Mouse (Mus musculus) heart, postnatal 36 days (tissue): ENCODE measurements at regions not wholly inside any gene's neighbourhood (a gene's known extent, or its start where the extent isn't known, plus 50 kb on each side); places are given as distances from the start of the nearest gene placed in this dataset.
A peak's percentile ranks its signal among the peaks of the same experiment; 100 is the strongest.

Source experiments
- DNase-seq, 2 experiments: peaks; one replicate each; pipeline ENCODE4 v3.0.0; 2021 to 2022
- intact Hi-C: fragments of 180-260 bp; cut with DNase I; formaldehyde crosslinking; loops from one replicate; pipeline ENCODE4 v1.15.1; 2025

DNA sequence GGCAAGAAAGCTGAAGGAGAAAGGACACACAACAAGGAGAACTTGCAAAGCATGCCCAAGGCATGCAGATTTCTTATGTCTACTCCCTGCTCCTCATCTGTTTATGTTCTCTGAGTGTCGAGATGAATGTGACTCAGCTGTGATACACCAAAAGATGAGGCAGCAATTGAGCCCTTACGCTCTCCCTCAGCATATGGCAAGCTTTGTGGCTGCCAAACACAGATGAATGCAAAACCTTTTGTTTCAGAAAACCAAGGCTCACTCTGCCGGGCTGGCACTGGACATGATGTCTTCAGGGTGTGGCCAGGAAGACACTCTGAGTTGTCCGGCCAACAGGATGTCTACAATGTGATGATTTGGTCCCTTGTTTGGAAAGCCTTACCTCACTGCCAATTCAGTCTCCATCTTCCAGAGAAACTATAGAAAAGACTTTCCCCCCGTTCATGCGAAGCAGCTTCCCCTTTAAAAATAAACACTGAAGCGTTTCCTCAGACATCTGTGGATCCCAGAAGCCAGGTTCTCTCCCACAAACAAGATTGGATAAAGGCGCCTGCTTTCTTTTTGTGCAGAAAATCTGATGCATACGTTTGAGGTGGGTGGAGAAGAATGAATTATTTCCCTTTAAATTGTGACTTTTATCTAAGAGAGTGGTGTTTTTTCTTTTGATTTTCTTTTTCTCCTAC, 171.5 kb downstream of the Tmx1 start:
- DNase-seq: no peak
- intact Hi-C loops: no loop called here

GRCm38 (mm10) chr12:70627638-70628037, 174.7 kb downstream of the Tmx1 start:
- no peak for DNase-seq
- intact Hi-C loops: no loop called here

DNA sequence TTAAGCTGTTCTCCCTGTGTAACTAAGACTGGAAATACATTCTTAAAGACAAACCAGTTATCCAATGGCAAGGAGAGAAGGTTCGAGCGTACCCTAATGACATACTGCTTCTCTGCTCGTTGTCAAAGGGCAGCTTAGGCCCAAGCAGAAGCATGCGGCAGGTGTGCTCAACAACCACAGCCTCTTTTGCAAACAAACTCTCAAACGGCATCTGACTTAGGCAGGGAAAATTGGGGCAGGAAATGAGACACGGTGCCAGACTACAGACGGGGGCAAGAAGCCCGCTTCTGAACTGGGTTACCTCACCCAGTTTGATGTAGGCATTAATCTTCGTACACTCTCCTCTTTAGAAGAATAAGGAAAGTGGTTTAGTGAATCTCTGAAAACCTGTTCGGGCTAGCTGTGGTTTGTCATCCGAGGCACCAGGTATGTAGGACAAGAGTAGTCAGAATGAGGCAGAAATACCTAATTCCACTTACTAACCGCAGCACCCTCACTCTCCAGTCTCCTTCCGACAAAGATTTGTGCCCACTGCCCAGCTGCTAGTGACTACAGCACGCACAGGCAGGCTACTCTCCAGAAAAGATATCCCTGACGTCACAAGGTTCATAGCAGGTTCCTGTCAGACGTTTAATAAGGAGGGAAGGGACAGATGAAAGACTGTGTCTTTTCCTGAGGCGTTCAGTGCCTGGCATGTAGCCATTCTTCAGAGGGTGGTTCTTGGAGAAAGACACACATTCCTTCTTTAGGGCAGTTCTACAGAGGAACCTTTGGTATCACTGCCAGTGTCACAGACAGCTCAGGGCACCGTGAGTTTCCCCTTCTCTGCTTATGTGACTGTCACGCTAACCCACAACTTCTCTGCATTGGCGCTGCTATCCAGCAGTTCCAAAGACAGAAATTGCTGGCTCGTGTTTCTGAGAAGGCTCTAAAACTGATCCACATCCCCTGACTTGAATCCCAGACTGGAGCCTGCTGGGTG, 175.8 kb downstream of the Tmx1 start:
- intact Hi-C loops: no loop called here

GRCm38 (mm10) chr12:70629371-70629770, 176.5 kb downstream of the Tmx1 start:
- DNase-seq: no peak
- intact Hi-C loops: no loop called here

More for the DNA sequence above, 175.8 kb downstream of the Tmx1 start:
- DNase-seq: no peak

GRCm38 (mm10) chr12:70631281-70631680, 178.4 kb downstream of the Tmx1 start:
- intact Hi-C loops: no loop called here
- DNase-seq: no peak

- DNase-seq: no peak
- intact Hi-C loops: no loop called here
Observed at GRCm38 (mm10) chr12:70633194-70633593, 180.3 kb downstream of the Tmx1 start.

DNA sequence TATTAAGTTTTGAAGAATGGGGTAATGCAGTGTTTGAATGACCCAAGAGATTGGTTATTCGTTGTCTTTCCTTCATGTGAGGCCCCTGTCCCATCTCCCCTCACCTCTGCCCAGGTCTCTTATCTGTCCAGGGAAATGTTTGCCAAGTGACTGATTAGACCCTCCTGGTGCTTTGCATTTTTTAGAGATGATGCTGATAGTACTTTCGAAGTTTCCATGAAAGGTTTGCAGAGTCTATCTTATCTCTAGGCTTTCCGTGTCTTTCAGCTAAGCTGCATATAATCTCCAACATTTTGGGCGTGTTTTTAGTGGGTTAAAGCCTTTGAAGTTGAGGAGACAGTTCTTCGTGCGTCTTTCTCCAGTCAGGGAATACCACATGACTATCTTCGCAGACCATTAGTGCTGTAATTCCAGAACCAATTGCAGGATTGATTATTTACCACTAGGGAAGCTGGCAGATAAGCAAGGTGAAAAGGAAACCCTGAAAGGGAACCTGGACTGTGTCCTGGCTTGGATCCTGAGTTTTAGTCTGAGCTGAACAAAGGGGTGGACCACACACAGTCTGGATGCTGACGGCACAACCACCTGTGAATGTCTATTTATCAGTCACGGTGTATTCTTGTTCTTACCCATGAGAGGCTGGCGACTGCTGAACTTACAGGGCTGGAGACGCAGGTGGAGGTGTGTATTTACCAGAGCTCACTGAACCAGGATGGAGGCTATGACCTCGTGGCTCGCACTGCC, 180.9 kb downstream of the Tmx1 start:
- no peak for DNase-seq
- intact Hi-C loops: no loop called here

- intact Hi-C loops: no loop called here
Observed at GRCm38 (mm10) chr12:70635997-70636396, 183.1 kb downstream of the Tmx1 start.

DNA sequence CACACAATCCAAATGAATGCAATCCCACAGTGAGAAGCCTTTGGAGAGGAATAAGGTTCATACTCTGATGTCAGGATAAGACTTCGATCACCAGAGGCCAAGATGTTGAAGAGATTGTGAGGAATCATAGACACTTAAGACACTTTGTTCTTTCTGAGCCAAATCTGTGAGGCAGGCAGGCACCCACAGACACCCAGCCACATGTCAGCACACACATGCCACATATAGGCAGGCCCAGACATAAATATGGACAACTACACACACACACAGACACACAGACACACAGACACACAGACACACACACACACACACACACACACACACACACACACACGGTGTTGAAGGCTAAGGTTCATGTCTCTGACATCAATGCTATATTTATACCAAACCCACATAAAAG, 185.1 kb upstream of the Frmd6 start:
- intact Hi-C loops: no loop called here
- no peak for DNase-seq

More at GRCm38 (mm10) chr12:70635997-70636396, 183.1 kb downstream of the Tmx1 start:
- DNase-seq: no peak

GRCm38 (mm10) chr12:70644910-70645309, 180.4 kb upstream of the Frmd6 start:
- DNase-seq: no peak
- intact Hi-C loops: loop anchor here (5.0 kb wide), 1 partner anchor 148 kb away; no protein-coding TSS in a partner anchor

DNA sequence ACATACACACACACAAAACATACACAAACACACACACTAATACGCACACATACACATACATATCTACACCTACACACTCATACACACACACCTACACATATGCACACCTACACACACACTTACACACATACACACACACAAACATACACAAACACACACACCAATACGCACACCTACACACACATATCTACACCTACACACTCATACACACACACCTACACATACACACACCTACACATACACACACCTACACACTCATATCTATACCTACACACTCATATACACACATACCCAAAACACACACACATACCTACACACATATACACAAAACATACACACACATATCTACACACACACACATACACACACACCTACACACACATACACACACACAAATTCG, 179.9 kb upstream of the Frmd6 start:
- no peak for DNase-seq
- intact Hi-C loops: loop anchor here (5.0 kb wide), 1 partner anchor 148 kb away; no protein-coding TSS in a partner anchor

DNA sequence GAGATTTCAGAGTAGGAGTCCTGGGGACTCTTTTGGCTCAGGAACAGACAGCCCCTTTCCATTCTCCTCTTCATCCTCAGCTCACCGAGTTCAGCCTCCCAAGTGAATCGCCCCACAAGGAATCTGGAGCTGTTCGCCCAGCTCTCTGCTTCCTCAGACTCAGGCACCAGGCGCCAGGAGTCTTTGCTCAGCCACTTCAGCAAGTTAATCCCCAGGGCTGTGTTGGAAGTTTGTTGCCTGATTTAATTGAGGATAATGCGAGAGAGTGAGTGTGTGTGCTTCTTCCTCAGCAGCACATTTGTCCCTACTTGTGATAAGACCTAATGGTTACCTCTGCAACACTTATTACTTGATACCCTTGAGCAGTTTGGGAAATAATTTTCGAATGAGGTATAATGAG, 177.8 kb upstream of the Frmd6 start:
- no peak for DNase-seq
- intact Hi-C loops: loop anchor here (5.0 kb wide), 1 partner anchor 150 kb away; no protein-coding TSS in a partner anchor

DNA sequence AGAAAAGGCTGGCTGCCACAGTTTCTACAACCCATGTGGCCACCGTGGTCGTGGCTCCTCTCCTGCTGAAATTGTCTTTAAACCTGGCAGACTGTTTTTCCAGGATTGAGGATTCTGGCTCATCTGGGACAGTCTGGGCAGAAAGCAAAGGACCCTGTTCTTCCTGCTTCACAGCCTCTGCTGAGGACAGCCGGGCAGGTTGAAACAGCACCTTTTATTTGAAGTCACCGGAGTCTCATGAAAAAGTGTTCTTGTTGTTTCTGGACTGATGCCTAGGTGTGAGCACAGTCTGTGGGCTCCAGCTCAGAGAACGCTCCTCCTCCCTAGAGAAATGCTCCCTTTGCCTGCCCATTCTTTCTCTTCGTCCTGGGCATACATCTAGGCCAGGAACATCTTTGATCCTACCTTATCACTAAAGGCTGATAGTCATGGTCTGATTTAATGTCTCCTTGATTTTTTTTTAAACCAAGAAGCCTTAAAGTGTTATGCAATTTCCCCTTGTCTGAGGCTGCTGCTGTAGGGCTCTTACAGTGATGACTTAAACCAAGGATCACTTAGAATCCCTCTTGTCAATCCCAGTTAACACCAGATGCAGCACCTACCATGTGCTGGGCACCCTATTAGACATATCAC, 177.0 kb upstream of the Frmd6 start:
- intact Hi-C loops: loop anchor here (5.0 kb wide), 1 partner anchor 151 kb away; no protein-coding TSS in a partner anchor
- peak in 1 of 2 experiments; percentile 50 for DNase-seq

- intact Hi-C loops: loop anchor here (5.0 kb wide), 1 partner anchor 151 kb away; no protein-coding TSS in a partner anchor
- DNase-seq: peak in 1 of 2 experiments; percentile 31
Observed at GRCm38 (mm10) chr12:70648812-70649188, 176.5 kb upstream of the Frmd6 start.

- peak; percentile 38 to 43 for DNase-seq
- intact Hi-C loops: loop anchor here (5.0 kb wide), 4 partner anchors 92 to 233 kb away; partner anchors contain the start of gene Frmd6
Observed at GRCm38 (mm10) chr12:70649691-70650090, 175.6 kb upstream of the Frmd6 start.

- no peak for DNase-seq
- intact Hi-C loops: loop anchor here (5.0 kb wide), 3 partner anchors 93 to 232 kb away; partner anchors contain the start of gene Frmd6
Observed at GRCm38 (mm10) chr12:70650470-70650869, 174.8 kb upstream of the Frmd6 start.

DNA sequence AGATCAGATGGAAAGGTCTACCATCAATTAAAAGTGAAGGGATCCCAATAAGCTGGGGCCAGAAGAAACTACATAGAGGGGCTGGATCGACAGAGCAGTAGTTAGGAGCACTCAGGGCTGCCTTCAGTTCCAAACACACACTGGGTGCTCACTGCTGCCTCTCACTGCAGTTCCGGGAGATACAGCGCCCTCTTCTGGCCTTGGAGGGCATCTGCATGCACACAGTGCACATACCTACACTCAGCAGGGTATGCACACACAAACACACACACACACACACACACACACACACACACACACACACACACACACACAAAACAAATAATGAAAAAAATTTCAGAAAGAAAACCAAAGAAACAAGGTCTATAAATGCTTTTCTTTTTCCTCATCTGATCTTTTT, 172.6 kb upstream of the Frmd6 start:
- intact Hi-C loops: loop anchor here (5.0 kb wide), 3 partner anchors 95 to 230 kb away; partner anchors contain the start of gene Frmd6
- DNase-seq: no peak

GRCm38 (mm10) chr12:70653971-70654370, 171.3 kb upstream of the Frmd6 start:
- DNase-seq: peak; percentile 21 to 37
- intact Hi-C loops: loop anchor here (5.0 kb wide), 3 partner anchors 97 to 228 kb away; partner anchors contain the start of gene Frmd6

DNA sequence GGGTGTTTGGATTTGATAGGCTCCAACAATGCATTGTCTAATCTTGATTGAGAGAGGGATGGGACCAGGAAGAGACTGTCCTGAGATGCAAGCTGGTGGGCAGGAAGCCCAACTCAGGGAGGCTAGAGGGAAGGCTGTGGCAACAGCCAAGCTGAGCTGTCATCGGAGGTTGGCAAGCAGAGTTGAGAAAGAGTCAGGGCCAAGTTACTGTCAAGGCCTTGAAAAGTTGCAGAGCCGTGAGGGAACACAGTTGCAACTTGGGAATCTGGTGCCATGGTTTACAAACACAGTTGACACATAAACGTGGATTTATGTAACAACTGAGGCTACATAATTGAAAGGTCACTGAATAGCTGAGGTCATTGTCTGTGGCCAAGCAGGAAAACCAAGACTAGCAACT, 170.8 kb upstream of the Frmd6 start:
- intact Hi-C loops: loop anchor here (5.0 kb wide), 3 partner anchors 97 to 228 kb away; partner anchors contain the start of gene Frmd6
- DNase-seq: peak; percentile 82 to 87

DNA sequence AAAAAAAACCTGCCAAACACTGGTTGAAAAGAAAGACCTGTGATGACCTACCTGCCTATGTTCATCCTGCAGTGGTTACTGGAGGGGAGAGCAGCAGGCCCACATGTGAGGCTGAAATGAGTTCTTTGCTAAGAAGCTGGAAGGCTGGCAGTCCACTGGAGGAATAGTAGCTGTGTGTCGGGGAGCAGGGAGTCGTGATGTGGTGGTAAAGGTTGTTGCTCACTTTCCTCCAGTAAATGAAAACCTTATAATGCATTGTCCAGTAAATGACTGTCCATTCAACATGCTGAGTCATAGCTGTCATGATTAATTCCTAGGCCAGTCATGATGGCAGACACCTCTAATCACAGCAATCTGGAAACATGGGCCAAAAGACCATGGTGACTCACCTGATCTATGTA, 169.9 kb upstream of the Frmd6 start:
- DNase-seq: no peak
- intact Hi-C loops: loop anchor here (5.0 kb wide), 1 partner anchor 157 kb away; no protein-coding TSS in a partner anchor
